Mouse (Mus musculus) heart, embryonic 10.5 days (tissue): ENCODE data around the gene Ormdl1. TPM values are rescaled to one million over a fixed set of nuclear protein-coding genes. Genes with fewer than 3 reads are reported as not detected.
A peak's percentile ranks its signal among the peaks of the same experiment; 100 is the strongest.
"Not testable (repeated sequence)": the region's sequence is repeated elsewhere in the genome, so short reads cannot be mapped to it uniquely, and the experiment has no call there.

Experiments used
- DNase-seq: peaks from one replicate; pipeline ENCODE4 v3.0.0-alpha.2; 2017; ENCODE audit warnings: low spot score
- H3K27ac ChIP-seq: fragments of 300-500 bp; sonication (generic); 2 replicates; pipeline ENCODE4 v1.5.1; 2016; ENCODE audit warnings: mild to moderate bottlenecking
- H3K27me3 ChIP-seq: fragments of 300-500 bp; sonication (generic); 2 replicates; pipeline ENCODE4 v1.6.1; 2016; ENCODE audit warnings: mild to moderate bottlenecking; ENCODE audit not compliant: poor library complexity, insufficient read depth, severe bottlenecking
- H3K36me3 ChIP-seq: fragments of 300-500 bp; sonication (generic); 2 replicates; pipeline ENCODE4 v1.6.1; 2016; ENCODE audit warnings: mild to moderate bottlenecking, moderate library complexity
- H3K4me1 ChIP-seq: fragments of 300-500 bp; sonication (generic); 2 replicates; pipeline ENCODE4 v1.6.1; 2016; ENCODE audit warnings: mild to moderate bottlenecking
- H3K4me3 ChIP-seq: fragments of 300-500 bp; sonication (generic); 2 replicates; pipeline ENCODE4 v1.5.1; 2016; ENCODE audit warnings: mild to moderate bottlenecking, moderate library complexity
- H3K9me3 ChIP-seq: fragments of 300-500 bp; sonication (generic); 2 replicates; pipeline ENCODE4 v1.6.1; 2016; ENCODE audit warnings: mild to moderate bottlenecking, moderate library complexity
- WGBS: fragments of 180-500 bp; shearing (Covaris S2); methylation state at CpG from one replicate; pipeline ENCODE4 v1.1.7; 2016; 5-methylcytosine and 5-hydroxymethylcytosine counted together
- polyA plus RNA-seq: library from polyadenylated mRNA; unstranded; fragments of >200 nt; fragmentation: Nextera tagmentation; extraction: Ambion mirVana; gene quantifications from 2 replicates; pipeline ENCODE4 v1.2.1, GENCODE M21; 2016

Ormdl1 gene
- polyA plus RNA-seq, 1 experiment from 2014 or later = 58.4 TPM

DNA sequence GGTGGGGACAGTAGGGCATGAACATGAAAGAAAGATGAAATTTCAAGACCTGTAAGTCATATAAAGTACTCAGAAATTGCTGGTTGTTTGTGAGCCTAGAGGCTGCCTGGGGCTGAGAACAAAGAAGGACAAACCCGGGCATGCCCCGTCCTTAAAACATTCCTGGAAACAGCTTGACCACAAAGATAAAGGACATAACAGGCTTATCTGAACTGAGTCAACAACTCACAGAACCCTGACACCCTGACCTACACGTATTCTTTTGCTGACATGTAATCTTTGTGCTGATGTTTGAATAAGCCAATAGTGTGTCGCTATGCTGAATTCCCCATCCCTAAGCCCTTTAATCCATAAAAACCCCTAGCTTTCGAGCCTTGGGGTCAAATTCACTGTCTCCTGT, 36.6 kb downstream of the Ormdl1 start:
- not testable (repeated sequence) for H3K27me3 ChIP-seq, H3K4me3 ChIP-seq, H3K9me3 ChIP-seq, H3K4me1 ChIP-seq, DNase-seq, H3K27ac ChIP-seq, H3K36me3 ChIP-seq
- WGBS = 48% methylated on average over 5 of the region's 5 CpGs

DNA sequence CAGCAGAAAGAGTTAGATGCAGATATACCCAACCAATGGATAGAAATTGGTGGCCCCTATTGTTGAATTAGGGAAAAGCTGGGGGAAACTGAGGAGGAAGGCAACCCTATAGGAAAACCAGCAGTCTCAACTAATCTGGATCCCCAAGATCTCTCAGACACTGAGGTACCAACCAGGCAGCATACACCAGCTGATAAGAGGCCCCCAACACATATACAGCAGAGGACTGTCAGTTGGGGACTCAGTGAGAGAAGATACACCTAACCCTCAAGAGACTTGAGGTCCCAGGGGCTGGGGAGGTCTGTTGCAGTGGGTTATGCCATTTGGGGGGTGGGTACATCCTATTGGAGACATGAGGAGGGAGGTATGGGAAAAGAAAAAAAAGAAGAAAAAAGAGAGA, 38.6 kb downstream of the Ormdl1 start:
- no peak for DNase-seq
- Histone ChIP-seq H3K36me3 (peaks cover 4% of the 10 kb centered on the region), H3K27ac (no peak overlapping the region), H3K9me3 (0 out of 2 replicates have a peak, but pooled peaks cover 4% of the 10 kb centered on the region), H3K4me1 (no peaks in the 10 kb centered on the region), H3K27me3 (no peaks in the 10 kb centered on the region), H3K4me3 (no peak overlapping the region)

DNA sequence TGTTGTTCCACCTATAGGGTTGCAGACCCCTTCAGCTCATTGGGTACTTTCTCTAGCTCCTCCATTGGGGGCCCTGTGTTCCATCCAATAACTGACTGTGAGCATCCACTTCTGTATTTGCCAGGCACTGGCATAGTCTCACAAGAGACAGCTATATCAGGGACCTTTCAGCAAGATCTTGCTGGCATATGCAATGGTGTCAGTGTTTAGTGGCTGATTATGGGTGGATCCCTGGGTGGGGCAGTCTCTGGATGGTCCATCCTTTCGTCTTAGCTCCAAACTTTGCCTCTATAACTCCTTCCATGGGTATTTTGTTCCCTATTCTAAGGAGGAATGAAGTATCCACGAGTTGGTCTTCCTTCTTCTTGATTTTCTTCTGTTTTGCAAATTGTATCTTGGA, 40.5 kb downstream of the Ormdl1 start:
- WGBS = 56% methylated on average over 2 of the region's 2 CpGs
- DNase-seq, H3K4me1 ChIP-seq, H3K9me3 ChIP-seq, H3K27me3 ChIP-seq, H3K27ac ChIP-seq, H3K4me3 ChIP-seq: not testable (repeated sequence)
- peaks cover 22% of the 10 kb centered on the region for H3K36me3 ChIP-seq

DNA sequence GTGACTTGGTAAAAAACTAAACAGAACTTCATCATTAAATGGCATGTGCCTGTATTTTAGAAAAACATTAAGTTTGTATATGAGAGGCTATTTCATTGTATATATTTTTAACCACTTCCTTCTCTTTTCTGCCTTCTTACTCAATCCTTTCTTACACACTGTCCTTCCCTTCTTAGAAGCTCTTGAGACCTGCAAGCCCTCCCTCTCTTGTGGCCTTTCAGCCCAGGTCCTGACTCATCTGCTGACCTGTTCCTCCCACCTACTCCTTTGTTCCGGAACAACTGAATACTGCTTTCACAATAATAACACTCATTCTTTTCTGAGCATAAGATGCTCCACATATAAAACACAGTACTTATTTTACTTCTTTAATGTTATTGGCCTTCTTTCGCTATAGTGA, 44.2 kb downstream of the Ormdl1 start:
- H3K4me3 ChIP-seq = no peak overlapping the region
- DNase-seq = no peak
- no peak overlapping the region for H3K27ac ChIP-seq
- 0 out of 2 replicates have a peak, but pooled peaks cover 6% of the 10 kb centered on the region for H3K9me3 ChIP-seq
- H3K4me1 ChIP-seq = no peaks in the 10 kb centered on the region
- no peaks in the 10 kb centered on the region for H3K27me3 ChIP-seq
- H3K36me3 ChIP-seq = peaks cover 56% of the 10 kb centered on the region
- WGBS = 93% methylated on average over 2 of the region's 2 CpGs

DNA sequence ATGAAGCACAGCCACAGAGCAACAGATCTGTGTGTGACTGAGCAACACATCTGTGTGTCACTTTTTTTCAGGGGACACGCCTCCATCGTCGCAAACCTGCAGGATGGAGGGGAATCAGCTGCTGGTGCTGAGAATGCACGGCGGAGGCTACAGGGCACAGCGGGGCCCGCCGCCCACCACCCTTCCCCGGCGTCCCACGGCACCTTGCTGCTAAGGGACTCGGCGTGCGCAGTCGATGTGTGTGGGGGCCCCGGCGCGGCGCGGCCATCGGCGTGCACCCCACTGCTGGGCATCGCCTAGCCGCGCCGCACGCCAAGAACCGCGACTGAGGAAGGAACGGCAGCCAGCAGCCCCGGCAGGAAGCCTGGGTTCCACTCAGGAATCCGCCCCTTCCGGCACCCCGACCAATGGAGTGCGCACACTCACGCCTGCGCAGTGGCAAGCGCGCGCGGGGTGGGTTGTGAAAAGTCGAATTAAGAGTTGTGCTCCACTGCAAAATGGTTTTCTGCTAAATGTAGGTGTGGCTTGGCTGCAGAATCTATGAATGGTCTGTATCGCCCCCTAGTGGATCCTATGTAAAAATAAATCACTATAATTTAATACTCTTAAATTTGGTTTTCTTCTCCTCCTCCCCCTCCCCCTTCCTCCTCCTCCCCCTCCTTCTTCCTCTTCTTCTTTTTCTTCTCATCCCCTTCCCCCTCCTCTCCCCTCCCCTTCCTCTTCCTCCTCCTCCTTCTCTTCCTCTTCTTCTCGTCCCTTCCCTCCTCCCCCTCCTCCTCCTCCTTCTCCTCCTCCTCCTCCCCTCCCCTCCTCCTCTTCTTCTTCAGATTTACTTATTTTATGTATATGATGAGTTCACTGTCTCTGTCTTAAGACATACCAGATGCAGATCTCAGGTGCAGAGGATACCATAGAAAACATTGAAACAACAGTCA, 55.7 kb downstream of the Ormdl1 start, which contains the start of the genes Asdurf, Gm28551 and Asnsd1:
Asdurf (minus strand) TSS at position 293 of the 935 bp plus-strand sequence.
Gm28551 (minus strand) TSS at position 341 of the 935 bp plus-strand sequence.
Asnsd1 (minus strand) TSS at position 426 of the 935 bp plus-strand sequence.
- no peaks in the 10 kb centered on the region for H3K9me3 ChIP-seq
- peaks cover 5% of the 10 kb centered on the region for H3K4me1 ChIP-seq
- no peaks in the 10 kb centered on the region for H3K27me3 ChIP-seq
- peak within 1 kb of the TSS; percentile 96 for H3K4me3 ChIP-seq
- peak within 1 kb of the TSS; percentile 96 for H3K27ac ChIP-seq
- H3K36me3 ChIP-seq = peaks cover 24% of the 10 kb centered on the region
- DNase-seq = peak; percentile 98
- under 1% methylated on average over 44 of the region's 44 CpGs for WGBS

DNA sequence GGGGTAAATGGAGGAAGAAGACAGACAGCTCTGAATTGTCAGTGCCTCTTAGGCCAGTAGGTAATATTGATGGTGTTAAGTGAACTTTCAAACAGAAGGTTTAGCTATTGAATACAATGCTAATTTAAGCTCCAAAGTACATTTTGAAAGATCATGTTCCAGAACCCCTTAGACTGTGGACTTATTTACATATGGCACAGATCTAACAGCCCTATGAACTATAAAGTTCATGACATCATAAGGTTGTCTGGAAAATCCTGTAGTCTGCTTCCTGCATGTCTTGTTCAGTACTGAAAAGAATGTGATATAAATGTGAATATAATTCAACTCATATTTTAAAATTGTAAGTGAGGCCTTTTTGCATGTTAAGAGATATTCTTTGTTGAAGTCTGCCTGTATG, 62.1 kb downstream of the Ormdl1 start:
- no peaks in the 10 kb centered on the region for H3K4me1 ChIP-seq
- H3K27me3 ChIP-seq = no peaks in the 10 kb centered on the region
- H3K27ac ChIP-seq = no peak overlapping the region
- DNase-seq = no peak
- H3K9me3 ChIP-seq = no peaks in the 10 kb centered on the region
- no peak overlapping the region for H3K4me3 ChIP-seq
- no peaks in the 10 kb centered on the region for H3K36me3 ChIP-seq

Other genes starting within 250 kb of the Ormdl1 start
- 1.7 and 2.1 TPM in 2 replicates for gene Mstn, start 235.5 kb upstream of the Ormdl1 start, polyA plus RNA-seq
- gene 1700019A02Rik, start 109.5 kb upstream of the Ormdl1 start, polyA plus RNA-seq = not detected in 2 replicates
- 17.6 and 18.2 TPM in 2 replicates for gene Pms1, start 77 bp upstream of the Ormdl1 start, polyA plus RNA-seq
- gene Gm28778, start within 50 bp of the Ormdl1 start, polyA plus RNA-seq = not detected in 2 replicates
- gene Osgepl1, start 16.5 kb downstream of the Ormdl1 start, polyA plus RNA-seq = 27.9 and 31.1 TPM in 2 replicates
- gene Asdurf, start 55.5 kb downstream of the Ormdl1 start, polyA plus RNA-seq = not detected in 2 replicates
- 0.33 and 1.2 TPM in 2 replicates for gene Gm28551, start 55.6 kb downstream of the Ormdl1 start, polyA plus RNA-seq
- 81.8 and 82.8 TPM in 2 replicates for gene Asnsd1, start 55.7 kb downstream of the Ormdl1 start, polyA plus RNA-seq